Mouse (Mus musculus): ENCODE data around the gene Tmem181a. TPM values are rescaled to one million over a fixed set of nuclear protein-coding genes. Genes with fewer than 3 reads are reported as not detected.
"Not testable (repeated sequence)": the region's sequence is repeated elsewhere in the genome, so short reads cannot be mapped to it uniquely, and the experiment has no call there.

Tmem181a gene
- polyA plus RNA-seq, 1 experiment from 2014 or later: 38.7 TPM

DNA sequence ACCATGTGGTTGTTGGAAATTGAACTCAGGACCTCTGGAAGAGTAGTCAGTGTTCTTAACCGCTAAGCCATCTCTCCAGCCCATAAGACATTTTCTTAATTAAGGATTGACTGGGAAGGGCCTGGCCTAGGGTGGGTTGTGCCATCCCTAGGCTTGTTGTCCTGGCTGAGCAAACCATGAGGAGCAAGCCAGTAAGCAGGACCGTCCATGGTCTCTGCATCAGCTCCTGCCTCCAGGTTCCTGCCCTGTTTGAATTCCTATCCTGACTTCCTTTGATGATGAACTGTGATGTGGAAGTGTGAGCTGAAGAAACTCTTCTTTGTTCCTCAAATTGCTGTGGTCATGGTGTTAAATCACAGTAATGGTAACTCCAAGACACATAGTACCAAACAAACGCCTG lies 57.8 kb downstream of the Tmem181a start:
- not testable (repeated sequence) for H3K27me3 ChIP-seq; ATAC-seq (ENCODE audit: low FRiP score); H3K27ac ChIP-seq; H3K36me3 ChIP-seq; H3K9ac ChIP-seq; H3K4me2 ChIP-seq; H3K4me1 ChIP-seq (replicated peaks); H3K4me3 ChIP-seq; H3K9me3 ChIP-seq
- WGBS: 78% methylated on average over 2 of the region's 3 CpGs

DNA sequence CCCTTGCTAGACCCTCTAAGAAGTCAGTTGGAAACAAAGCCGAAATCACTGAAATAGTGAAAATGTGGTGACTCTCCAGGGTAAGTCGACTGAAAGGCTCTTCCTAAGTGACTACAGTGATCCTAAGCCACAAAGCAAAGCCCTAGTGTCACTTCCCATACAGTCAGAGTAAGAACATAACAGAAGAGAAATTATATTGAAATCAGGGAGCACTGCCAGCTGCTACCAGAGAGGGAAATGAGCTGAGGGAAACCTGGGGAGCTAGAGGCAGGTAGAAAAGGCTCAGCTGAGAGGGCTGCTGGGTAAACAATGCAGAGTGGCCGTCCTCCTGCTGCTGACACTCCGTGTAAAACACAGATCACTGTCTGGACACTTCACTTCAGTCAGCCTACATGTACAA lies 59.0 kb downstream of the Tmem181a start:
- not testable (repeated sequence) for H3K9ac ChIP-seq; H3K4me3 ChIP-seq; H3K4me2 ChIP-seq; H3K36me3 ChIP-seq; H3K27me3 ChIP-seq; H3K27ac ChIP-seq; H3K4me1 ChIP-seq (replicated peaks); H3K9me3 ChIP-seq; ATAC-seq (ENCODE audit: low FRiP score)
- 17% methylated on average over 3 of the region's 4 CpGs for WGBS

DNA sequence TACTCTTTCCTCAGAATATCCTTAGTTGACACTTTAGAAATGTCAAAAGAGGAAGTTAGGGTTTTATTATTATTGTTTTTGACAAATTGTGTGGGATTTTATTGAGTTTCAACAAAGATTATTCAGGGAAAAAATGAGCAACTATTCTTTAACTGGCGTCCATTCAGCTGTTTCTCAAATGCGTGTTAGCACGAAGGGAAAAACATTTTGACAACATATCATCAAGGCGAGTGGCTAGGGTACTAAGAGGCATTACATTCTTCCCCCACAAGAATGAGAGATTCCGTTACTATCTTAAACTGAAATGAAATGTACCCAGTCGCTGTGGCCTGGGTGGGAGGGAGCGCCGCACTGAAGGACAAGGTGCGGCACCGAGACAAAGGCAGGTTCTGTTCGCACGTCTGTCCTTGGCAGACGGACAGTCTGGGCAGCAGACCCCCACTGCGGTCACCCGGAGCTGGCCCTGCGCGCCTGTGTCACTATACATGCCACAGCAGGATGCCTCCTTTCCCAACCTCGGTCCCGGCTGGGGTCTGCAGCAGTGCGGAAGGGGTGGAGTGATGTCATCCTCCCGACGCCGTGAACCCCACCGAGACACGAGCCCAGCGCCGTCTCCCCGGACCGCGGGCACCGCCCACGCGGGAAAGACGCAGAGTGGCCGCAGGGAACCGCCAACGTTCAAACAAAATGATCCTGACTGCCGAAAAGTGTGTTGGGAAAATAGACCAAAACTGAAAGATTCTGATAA lies 59.9 kb downstream of the Tmem181a start:
- H3K4me1 ChIP-seq (replicated peaks); H3K9me3 ChIP-seq; H3K36me3 ChIP-seq; H3K27me3 ChIP-seq: not testable (repeated sequence)
- peak overlapping the region; percentile 57 for H3K4me2 ChIP-seq
- peak overlapping the region; percentile 70 for H3K9ac ChIP-seq
- ATAC-seq (ENCODE audit: low FRiP score): peak; percentile 56
- peak overlapping the region; percentile 45 for H3K4me3 ChIP-seq
- WGBS: 2% methylated on average over 37 of the region's 38 CpGs
- peak overlapping the region; percentile 83 for H3K27ac ChIP-seq

DNA sequence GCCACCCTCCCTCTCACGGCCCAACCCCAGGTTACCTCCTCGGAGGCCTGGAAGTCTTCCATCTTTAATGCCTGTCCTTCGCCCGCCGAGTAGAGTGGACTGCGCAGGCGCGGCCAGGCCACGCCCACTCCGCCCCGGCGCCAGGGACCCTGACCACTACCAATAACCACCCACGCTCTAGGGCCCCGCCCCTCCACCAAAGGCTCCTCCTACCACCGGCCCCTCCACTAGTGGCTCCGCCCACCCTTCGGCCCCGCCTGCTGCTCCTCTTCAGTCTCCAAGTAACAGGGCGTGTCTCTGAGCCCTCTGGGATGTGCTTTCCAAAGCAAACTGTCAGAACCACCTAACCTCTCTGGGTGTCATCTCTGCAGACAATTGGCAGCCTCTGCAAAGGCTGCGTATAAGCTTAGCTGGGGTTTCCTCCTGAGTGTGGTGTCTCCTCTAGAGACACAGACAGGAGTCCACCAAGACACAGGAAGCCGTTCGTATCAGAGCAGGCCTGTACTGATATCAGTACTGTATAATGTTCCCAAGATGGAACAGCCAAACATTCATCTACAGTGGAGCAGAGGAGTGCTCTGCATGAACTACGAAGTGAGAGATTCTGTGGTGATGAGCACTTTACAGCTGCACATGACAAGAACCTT lies 60.8 kb downstream of the Tmem181a start, which contains the start of gene Dynlt1a:
Gene Dynlt1a (minus strand): TSS at position 162 of the 647 bp plus-strand sequence.
- H3K36me3 ChIP-seq; H3K27me3 ChIP-seq; H3K9me3 ChIP-seq; H3K4me1 ChIP-seq (replicated peaks): not testable (repeated sequence)
- H3K27ac ChIP-seq: peak within 1 kb of the TSS; percentile 83
- peak within 1 kb of the TSS; percentile 70 for H3K9ac ChIP-seq
- WGBS: 8% methylated on average over 23 of the region's 23 CpGs
- H3K4me2 ChIP-seq: peak within 1 kb of the TSS; percentile 57
- ATAC-seq (ENCODE audit: low FRiP score): peak; percentile 86
- peak within 1 kb of the TSS; percentile 45 for H3K4me3 ChIP-seq

DNA sequence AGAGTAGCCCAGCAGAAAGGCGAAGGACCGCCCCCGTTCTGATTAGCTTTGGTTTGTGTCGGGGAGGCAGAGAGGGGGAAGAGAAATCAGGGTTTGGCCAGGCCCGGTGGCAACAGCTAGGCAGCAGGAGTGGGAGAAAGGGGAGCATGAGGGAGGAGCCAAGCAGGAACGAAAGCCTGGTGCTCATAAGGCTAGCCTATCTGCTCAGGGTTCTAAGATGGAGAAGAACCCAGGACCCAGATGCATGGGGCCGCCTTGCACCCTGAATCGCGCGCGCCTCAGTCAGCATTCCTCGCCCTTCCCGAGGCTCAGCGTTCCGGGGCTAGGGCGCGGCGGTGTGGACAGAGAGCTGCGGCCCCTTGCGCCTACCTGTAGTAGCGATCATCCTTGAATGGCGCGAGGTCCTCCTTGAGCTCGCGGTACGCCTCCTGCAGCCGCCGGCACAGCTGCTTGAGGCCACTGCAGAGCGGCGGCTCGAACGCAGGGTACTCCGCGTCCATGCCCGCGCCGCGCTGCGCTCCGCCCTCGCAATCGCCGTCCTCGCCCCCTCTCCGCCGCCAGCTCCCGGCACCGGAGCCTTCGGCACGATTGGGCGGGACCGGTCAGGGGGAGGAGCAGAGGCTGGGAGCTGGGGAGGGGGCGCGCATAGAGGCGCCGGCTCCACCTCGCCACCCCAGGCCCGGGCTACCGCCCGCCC lies 64.6 kb downstream of the Tmem181a start:
- Histone ChIP-seq H3K4me2 (peak overlapping the region; percentile 42), H3K9ac (peak overlapping the region; percentile 56; the same call in 1 of the 2 replicates), H3K4me3 (peak overlapping the region; percentile 35)
- H3K4me1 ChIP-seq (replicated peaks); H3K27me3 ChIP-seq; H3K27ac ChIP-seq; H3K36me3 ChIP-seq; H3K9me3 ChIP-seq: not testable (repeated sequence)
- ATAC-seq (ENCODE audit: low FRiP score): peak; percentile 65
- 0% methylated on average over 5 of the region's 60 CpGs for WGBS

DNA sequence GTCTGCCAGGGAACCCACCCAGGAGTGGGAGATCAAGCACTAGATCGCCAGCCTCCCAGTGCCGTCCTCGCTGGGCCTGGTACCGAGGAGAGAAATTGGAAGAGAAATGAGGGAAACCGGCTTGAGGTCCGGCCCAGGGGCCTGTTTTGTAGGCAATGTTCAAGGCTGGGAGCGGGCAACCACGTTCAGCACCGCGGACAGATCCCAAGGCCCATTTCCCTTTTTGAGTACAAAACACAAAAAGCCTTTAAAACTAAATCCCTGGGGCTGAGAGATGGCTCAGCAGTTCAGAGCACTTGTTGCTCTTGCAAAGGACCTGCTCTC lies 65.1 kb downstream of the Tmem181a start:
- not testable (repeated sequence) for H3K4me3 ChIP-seq; H3K4me1 ChIP-seq (replicated peaks); H3K9ac ChIP-seq; H3K36me3 ChIP-seq; H3K9me3 ChIP-seq; H3K4me2 ChIP-seq; ATAC-seq (ENCODE audit: low FRiP score); H3K27ac ChIP-seq; H3K27me3 ChIP-seq
- no CpG with 5 or more reads among the region's 10 CpGs for WGBS

DNA sequence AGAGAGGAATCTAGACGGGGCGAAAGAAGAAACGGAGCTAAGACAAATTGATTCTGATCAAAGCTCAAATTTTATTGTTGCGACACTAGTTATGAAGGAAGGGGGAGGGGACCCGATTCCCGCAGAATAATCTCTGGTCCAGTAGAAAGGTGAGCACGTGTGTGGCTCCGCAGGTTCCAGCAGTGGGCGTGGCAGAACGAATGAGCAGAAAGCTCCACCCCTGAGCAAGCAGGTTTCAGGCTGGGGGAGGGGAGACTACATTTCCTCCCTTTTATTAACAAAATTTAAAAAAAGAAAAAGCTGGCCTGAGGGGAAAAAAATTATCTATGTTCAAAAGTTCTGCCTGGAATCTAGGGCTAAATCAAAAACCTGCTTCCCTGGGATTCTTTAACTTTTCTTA lies 68.4 kb downstream of the Tmem181a start:
- not testable (repeated sequence) for H3K4me1 ChIP-seq (replicated peaks); H3K27ac ChIP-seq; H3K4me2 ChIP-seq; ATAC-seq (ENCODE audit: low FRiP score); H3K9me3 ChIP-seq; H3K27me3 ChIP-seq; H3K36me3 ChIP-seq; H3K9ac ChIP-seq; H3K4me3 ChIP-seq
- 60% methylated on average over 10 of the region's 10 CpGs for WGBS

DNA sequence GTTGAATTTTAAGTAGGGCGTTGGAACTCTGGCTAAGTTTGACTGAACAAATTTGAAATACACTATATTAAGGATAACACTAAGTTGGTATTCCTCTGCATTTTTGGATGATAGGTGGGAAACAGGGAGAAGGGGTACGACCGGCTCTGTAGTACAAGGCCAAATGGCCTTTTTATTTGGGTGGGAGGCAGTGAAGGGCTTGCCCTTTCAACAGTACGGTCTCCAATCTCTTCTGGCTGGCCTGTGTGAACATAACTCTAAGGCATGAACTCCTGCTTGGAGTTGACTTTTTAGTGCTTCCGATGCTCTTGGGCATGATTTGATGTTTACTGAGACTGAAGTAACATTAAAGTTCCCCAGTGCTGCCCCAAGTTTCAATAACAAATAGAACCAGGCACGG lies 68.9 kb downstream of the Tmem181a start:
- not testable (repeated sequence) for H3K9ac ChIP-seq; H3K36me3 ChIP-seq; H3K4me1 ChIP-seq (replicated peaks); H3K9me3 ChIP-seq; H3K27me3 ChIP-seq; ATAC-seq (ENCODE audit: low FRiP score); H3K4me3 ChIP-seq; H3K27ac ChIP-seq; H3K4me2 ChIP-seq
- 65% methylated on average over 6 of the region's 6 CpGs for WGBS

DNA sequence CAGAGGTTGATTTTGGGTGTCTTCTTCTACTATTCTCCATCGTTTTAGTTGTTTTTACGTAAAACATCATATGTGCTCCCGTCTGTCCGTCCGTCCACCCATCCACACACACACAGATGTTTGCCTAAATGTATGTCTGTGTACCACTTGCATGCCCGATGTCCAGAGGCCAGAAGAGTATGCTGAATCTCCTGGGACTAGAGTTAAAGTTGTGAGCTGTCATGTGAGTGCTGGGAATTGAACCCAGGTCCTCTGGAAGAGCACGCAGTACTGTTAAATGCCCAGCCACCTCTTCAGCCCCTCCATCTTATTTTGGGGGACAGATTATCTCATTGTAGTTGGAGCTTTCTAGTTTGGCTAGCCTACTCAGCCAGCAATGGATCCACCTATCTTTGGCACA lies 70.9 kb downstream of the Tmem181a start:
- not testable (repeated sequence) for ATAC-seq (ENCODE audit: low FRiP score); H3K4me3 ChIP-seq; H3K4me1 ChIP-seq (replicated peaks); H3K27me3 ChIP-seq; H3K9me3 ChIP-seq; H3K9ac ChIP-seq; H3K4me2 ChIP-seq; H3K36me3 ChIP-seq; H3K27ac ChIP-seq
- 96% methylated on average over 7 of the region's 7 CpGs for WGBS

DNA sequence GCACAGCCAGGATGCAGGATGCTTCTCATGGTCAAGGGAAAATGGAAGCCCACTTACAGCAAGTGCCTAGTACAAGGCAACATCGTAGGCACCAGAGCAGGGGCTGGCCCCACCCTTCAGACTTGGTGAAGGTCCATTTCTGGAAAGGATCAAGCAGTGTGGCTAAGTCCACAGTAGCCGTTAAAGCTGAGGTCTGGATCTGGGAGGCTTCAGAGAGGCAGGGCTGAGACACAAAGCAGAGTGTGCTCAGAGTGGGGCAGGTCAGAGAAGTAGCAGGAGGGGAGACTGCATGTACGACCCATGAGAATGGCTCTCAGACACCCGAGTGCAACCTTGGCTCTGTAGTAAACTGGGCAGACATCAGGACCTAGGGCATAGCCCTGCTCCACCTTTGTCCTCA lies 72.3 kb downstream of the Tmem181a start:
- not testable (repeated sequence) for H3K27ac ChIP-seq; H3K9ac ChIP-seq; H3K4me3 ChIP-seq; ATAC-seq (ENCODE audit: low FRiP score); H3K4me1 ChIP-seq (replicated peaks); H3K36me3 ChIP-seq; H3K27me3 ChIP-seq; H3K4me2 ChIP-seq; H3K9me3 ChIP-seq
- 83% methylated on average over 4 of the region's 4 CpGs for WGBS

DNA sequence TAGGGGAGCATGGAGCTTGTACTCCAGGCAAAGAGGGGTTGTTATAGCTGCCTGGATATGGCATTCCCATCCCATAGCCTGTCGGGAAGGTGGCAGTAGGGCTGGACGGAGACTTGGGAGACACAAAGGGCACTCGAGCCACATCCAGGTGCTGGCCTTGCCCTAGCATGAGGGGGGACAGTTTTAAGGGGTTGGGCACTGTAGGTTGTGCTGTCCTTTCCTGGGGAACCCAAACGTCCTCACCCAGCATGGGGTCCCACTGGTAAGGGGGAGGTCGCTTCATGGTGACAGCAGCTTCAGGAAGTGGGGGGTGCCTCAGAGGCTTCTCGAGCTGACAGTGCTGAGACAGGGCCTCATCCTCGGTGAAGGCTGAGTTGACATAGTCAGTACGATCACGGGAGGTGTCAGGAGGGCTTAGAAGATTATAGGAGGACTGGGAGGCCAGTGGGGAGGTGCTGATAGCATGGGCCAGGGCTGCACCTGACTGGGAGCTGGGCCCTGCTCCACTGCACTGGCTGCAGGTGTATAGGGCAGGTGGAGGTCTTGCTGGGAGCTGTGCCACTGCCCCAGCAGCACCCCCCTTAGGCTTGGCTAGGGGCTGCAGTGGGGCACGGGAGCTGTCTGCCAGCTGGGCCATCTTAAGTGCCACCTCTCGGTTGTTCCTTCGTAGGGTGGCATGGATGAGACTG lies 86.1 kb downstream of the Tmem181a start:
- H3K4me3 ChIP-seq; H3K9ac ChIP-seq; H3K9me3 ChIP-seq; H3K4me2 ChIP-seq; H3K4me1 ChIP-seq (replicated peaks); H3K27ac ChIP-seq; H3K27me3 ChIP-seq; H3K36me3 ChIP-seq: not testable (repeated sequence)
- 0 out of 2 replicates have a peak, but pooled peaks have one; percentile 28 for ATAC-seq (ENCODE audit: low FRiP score)
- no CpG with 5 or more reads among the region's 12 CpGs for WGBS

DNA sequence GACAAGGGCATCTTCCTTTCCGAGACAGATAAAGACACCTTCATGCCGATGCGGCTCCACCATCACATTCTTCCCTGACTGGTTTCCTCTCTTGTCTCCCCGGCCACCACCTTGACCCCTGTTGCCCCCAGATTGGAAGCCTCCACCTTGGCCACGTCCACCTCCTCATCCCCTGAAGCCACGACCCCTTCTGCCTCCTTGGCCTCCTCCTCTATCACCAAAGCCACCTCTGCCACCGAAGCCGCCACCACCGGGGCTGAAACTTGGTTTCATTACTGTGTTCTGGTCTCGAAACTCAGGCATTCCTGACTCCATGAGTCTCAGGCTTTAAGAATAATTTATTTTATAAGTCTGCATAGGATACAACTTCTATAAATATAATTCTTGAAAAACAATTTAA lies 98.6 kb downstream of the Tmem181a start:
- H3K4me1 ChIP-seq (replicated peaks); H3K4me2 ChIP-seq; H3K27ac ChIP-seq; ATAC-seq (ENCODE audit: low FRiP score); H3K4me3 ChIP-seq; H3K36me3 ChIP-seq; H3K27me3 ChIP-seq; H3K9me3 ChIP-seq; H3K9ac ChIP-seq: not testable (repeated sequence)
- WGBS: 90% methylated on average over 10 of the region's 10 CpGs

Measured in hindbrain, embryonic 13.5 days (tissue).